Mouse (Mus musculus) ZHBTc4 (cell line): ENCODE data around the gene Nova2.
A peak's percentile ranks its signal among the peaks of the same experiment; 100 is the strongest.

Experiments
- DNase-seq: peaks from one replicate; pipeline ENCODE4 v3.0.0-alpha.2; 2011; ENCODE audit warnings: low read depth, low spot score

The Nova2 gene

GRCm38 (mm10) chr7:18923711-18924191 is 1.9 kb upstream of the Nova2 start:
- no peak for DNase-seq

- DNase-seq = no peak
These were observed 1.4 kb upstream of the Nova2 start for GRCm38 (mm10) chr7:18924321-18924720.

- DNase-seq = peak; percentile 69
These were observed 528 bp downstream of the Nova2 start for GRCm38 (mm10) chr7:18926041-18926790.

- DNase-seq = no peak
These were observed 1.2 kb downstream of the Nova2 start for GRCm38 (mm10) chr7:18926911-18927310.

- DNase-seq = no peak
These were observed 2.1 kb downstream of the Nova2 start for GRCm38 (mm10) chr7:18927759-18928158.

GRCm38 (mm10) chr7:18942376-18942775 is 16.7 kb downstream of the Nova2 start:
- DNase-seq = no peak

- no peak for DNase-seq
These were observed 17.1 kb downstream of the Nova2 start for GRCm38 (mm10) chr7:18942815-18943214.

GRCm38 (mm10) chr7:18948151-18948550 is 22.5 kb downstream of the Nova2 start:
- DNase-seq = peak; percentile 76

GRCm38 (mm10) chr7:18949781-18950522 is 24.3 kb downstream of the Nova2 start:
- DNase-seq = peak; percentile 33

- peak; percentile 83 for DNase-seq
These were observed 25.0 kb downstream of the Nova2 start for GRCm38 (mm10) chr7:18950523-18951315.

GRCm38 (mm10) chr7:18951397-18951796 is 25.7 kb downstream of the Nova2 start:
- peak; percentile 66 for DNase-seq

- peak; percentile 84 for DNase-seq
These were observed 32.1 kb downstream of the Nova2 start for GRCm38 (mm10) chr7:18957569-18958383.

- DNase-seq = peak; percentile 45
These were observed 32.7 kb downstream of the Nova2 start for GRCm38 (mm10) chr7:18958384-18958766.

- DNase-seq = no peak
These were observed 33.8 kb downstream of the Nova2 start for GRCm38 (mm10) chr7:18959446-18959845.

GRCm38 (mm10) chr7:18962171-18962792 is 36.6 kb downstream of the Nova2 start:
- peak; percentile 28 for DNase-seq

- no peak for DNase-seq
These were observed 37.1 kb downstream of the Nova2 start for GRCm38 (mm10) chr7:18962795-18963194.

- DNase-seq = peak; percentile 70
These were observed 37.7 kb downstream of the Nova2 start for GRCm38 (mm10) chr7:18963294-18963843.

- no peak for DNase-seq
These were observed 39.6 kb downstream of the Nova2 start for GRCm38 (mm10) chr7:18965312-18965711.

GRCm38 (mm10) chr7:18967603-18968002 is 41.9 kb downstream of the Nova2 start:
- DNase-seq = no peak

- DNase-seq = peak; percentile 66
These were observed 45.3 kb downstream of the Nova2 start for GRCm38 (mm10) chr7:18970956-18971355.
